Mouse (Mus musculus): ENCODE results near the gene Cst7. TPM values are rescaled to one million over a fixed set of nuclear protein-coding genes. Genes with fewer than 3 reads are reported as not detected.
"Not testable (repeated sequence)": the region's sequence is repeated elsewhere in the genome, so short reads cannot be mapped to it uniquely, and the experiment has no call there.

Gene Cst7
- not detected in 2 replicates for total RNA-seq (2012; rRNA removed)

GRCm38 (mm10) chr2:150569847-150570590, at the start of gene Cst7:
Cst7 (plus strand) TSS chr2:150570415.
- no peaks in the 10 kb centered on the region for H3K4me1 ChIP-seq (ENCODE audit: control insufficient read depth in 2 of 2, insufficient read depth in 2 of 2, low read length in 2 of 2, poor library complexity in 1 of 2)
- H3K36me3 ChIP-seq (ENCODE audit: control insufficient read depth, insufficient read depth, low read length, poor library complexity, severe bottlenecking), result no peaks in the 10 kb centered on the region
- no peak within 1 kb of the TSS for H3K9ac ChIP-seq (ENCODE audit: insufficient read depth, low read depth, low read length, poor library complexity, severe bottlenecking)
- DNase-seq (ENCODE audit: low read depth, low spot score), result no peak
- no peak within 1 kb of the TSS for H3K27ac ChIP-seq (ENCODE audit: insufficient read depth, low read depth, low read length, poor library complexity, severe bottlenecking)
- TF ChIP-seq ZNF384 (IDR thresholded peaks at IDR 0.05; ENCODE audit: low read depth, low read length) (no peak), ZC3H11A (IDR thresholded peaks at IDR 0.05; ENCODE audit: borderline replicate concordance, low read depth, low read length) (no peak), HCFC1 (IDR thresholded peaks at IDR 0.05; ENCODE audit: borderline replicate concordance, insufficient read depth, low read length) (no peak), CHD2 (IDR thresholded peaks at IDR 0.05; ENCODE audit: low read depth, low read length) (no peak), MAFK (IDR thresholded peaks at IDR 0.05; ENCODE audit: insufficient read depth, low read depth, low read length) (no peak)
- H3K9me3 ChIP-seq (ENCODE audit: control insufficient read depth, insufficient read depth, low read depth, low read length), result no peaks in the 10 kb centered on the region
- in situ Hi-C loops (cut with MboI; ENCODE audit: low sequenced_read_pairs in 2 of 2, unreplicated experiment in 2 of 2), result no loop called here
- no peak within 1 kb of the TSS for H3K4me3 ChIP-seq (ENCODE audit: insufficient read depth in 1 of 2, low read depth in 1 of 2, low read length in 2 of 2, poor library complexity in 1 of 2, severe bottlenecking in 1 of 2)

GRCm38 (mm10) chr2:150525703-150526207, 44.5 kb upstream of the Cst7 start:
- H3K36me3 ChIP-seq (ENCODE audit: control insufficient read depth, insufficient read depth, low read length, poor library complexity, severe bottlenecking), result no peaks in the 10 kb centered on the region
- no peak for DNase-seq (ENCODE audit: low read depth, low spot score)
- in situ Hi-C loops (cut with MboI; ENCODE audit: low sequenced_read_pairs in 2 of 2, unreplicated experiment in 2 of 2), result no loop called here
- TF ChIP-seq CHD2 (IDR thresholded peaks at IDR 0.05; ENCODE audit: low read depth, low read length), result no peak
- TF ChIP-seq MAFK (IDR thresholded peaks at IDR 0.05; ENCODE audit: insufficient read depth, low read depth, low read length), result no peak
- TF ChIP-seq ZC3H11A (IDR thresholded peaks at IDR 0.05; ENCODE audit: borderline replicate concordance, low read depth, low read length), result no peak
- TF ChIP-seq HCFC1 (IDR thresholded peaks at IDR 0.05; ENCODE audit: borderline replicate concordance, insufficient read depth, low read length), result no peak
- TF ChIP-seq ZNF384 (IDR thresholded peaks at IDR 0.05; ENCODE audit: low read depth, low read length), result no peak
- H3K27ac ChIP-seq (ENCODE audit: insufficient read depth, low read depth, low read length, poor library complexity, severe bottlenecking), result no peak overlapping the region
- H3K4me1 ChIP-seq (ENCODE audit: control insufficient read depth in 2 of 2, insufficient read depth in 2 of 2, low read length in 2 of 2, poor library complexity in 1 of 2), result no peaks in the 10 kb centered on the region
- peak overlapping the region; percentile 70 for H3K9ac ChIP-seq (ENCODE audit: insufficient read depth, low read depth, low read length, poor library complexity, severe bottlenecking)
- H3K4me3 ChIP-seq (ENCODE audit: insufficient read depth in 1 of 2, low read depth in 1 of 2, low read length in 2 of 2, poor library complexity in 1 of 2, severe bottlenecking in 1 of 2), result peak overlapping the region; percentile 58 to 66
- no peaks in the 10 kb centered on the region for H3K9me3 ChIP-seq (ENCODE audit: control insufficient read depth, insufficient read depth, low read depth, low read length)

- H3K9ac ChIP-seq (ENCODE audit: insufficient read depth, low read depth, low read length, poor library complexity, severe bottlenecking); H3K4me1 ChIP-seq (ENCODE audit: control insufficient read depth in 2 of 2, insufficient read depth in 2 of 2, low read length in 2 of 2, poor library complexity in 1 of 2); in situ Hi-C loops (cut with MboI; ENCODE audit: low sequenced_read_pairs in 2 of 2, unreplicated experiment in 2 of 2); H3K9me3 ChIP-seq (ENCODE audit: control insufficient read depth, insufficient read depth, low read depth, low read length); H3K27ac ChIP-seq (ENCODE audit: insufficient read depth, low read depth, low read length, poor library complexity, severe bottlenecking); H3K36me3 ChIP-seq (ENCODE audit: control insufficient read depth, insufficient read depth, low read length, poor library complexity, severe bottlenecking); DNase-seq (ENCODE audit: low read depth, low spot score); H3K4me3 ChIP-seq (ENCODE audit: insufficient read depth in 1 of 2, low read depth in 1 of 2, low read length in 2 of 2, poor library complexity in 1 of 2, severe bottlenecking in 1 of 2): not testable (repeated sequence)
These were observed 20.6 kb upstream of the Cst7 start for GRCm38 (mm10) chr2:150549576-150549975.

GRCm38 (mm10) chr2:150558568-150558967, 11.6 kb upstream of the Cst7 start:
- in situ Hi-C loops (cut with MboI; ENCODE audit: low sequenced_read_pairs in 2 of 2, unreplicated experiment in 2 of 2), result no loop called here

GRCm38 (mm10) chr2:150567051-150567450, 3.2 kb upstream of the Cst7 start:
- TF ChIP-seq ZC3H11A (IDR thresholded peaks at IDR 0.05; ENCODE audit: borderline replicate concordance, low read depth, low read length) (no peak), CHD2 (IDR thresholded peaks at IDR 0.05; ENCODE audit: low read depth, low read length) (no peak), HCFC1 (IDR thresholded peaks at IDR 0.05; ENCODE audit: borderline replicate concordance, insufficient read depth, low read length) (no peak), ZNF384 (IDR thresholded peaks at IDR 0.05; ENCODE audit: low read depth, low read length) (no peak), MAFK (IDR thresholded peaks at IDR 0.05; ENCODE audit: insufficient read depth, low read depth, low read length) (no peak)
- H3K9me3 ChIP-seq (ENCODE audit: control insufficient read depth, insufficient read depth, low read depth, low read length), result no peaks in the 10 kb centered on the region
- in situ Hi-C loops (cut with MboI; ENCODE audit: low sequenced_read_pairs in 2 of 2, unreplicated experiment in 2 of 2), result no loop called here
- no peaks in the 10 kb centered on the region for H3K36me3 ChIP-seq (ENCODE audit: control insufficient read depth, insufficient read depth, low read length, poor library complexity, severe bottlenecking)
- no peak overlapping the region for H3K4me3 ChIP-seq (ENCODE audit: insufficient read depth in 1 of 2, low read depth in 1 of 2, low read length in 2 of 2, poor library complexity in 1 of 2, severe bottlenecking in 1 of 2)
- H3K4me1 ChIP-seq (ENCODE audit: control insufficient read depth in 2 of 2, insufficient read depth in 2 of 2, low read length in 2 of 2, poor library complexity in 1 of 2), result no peaks in the 10 kb centered on the region
- H3K27ac ChIP-seq (ENCODE audit: insufficient read depth, low read depth, low read length, poor library complexity, severe bottlenecking), result no peak overlapping the region
- DNase-seq (ENCODE audit: low read depth, low spot score), result no peak
- H3K9ac ChIP-seq (ENCODE audit: insufficient read depth, low read depth, low read length, poor library complexity, severe bottlenecking), result no peak overlapping the region

More at GRCm38 (mm10) chr2:150558568-150558967, 11.6 kb upstream of the Cst7 start:
- Histone ChIP-seq H3K36me3 (ENCODE audit: control insufficient read depth, insufficient read depth, low read length, poor library complexity, severe bottlenecking) (no peaks in the 10 kb centered on the region), H3K4me3 (ENCODE audit: insufficient read depth in 1 of 2, low read depth in 1 of 2, low read length in 2 of 2, poor library complexity in 1 of 2, severe bottlenecking in 1 of 2) (no peak overlapping the region), H3K9ac (ENCODE audit: insufficient read depth, low read depth, low read length, poor library complexity, severe bottlenecking) (no peak overlapping the region), H3K9me3 (ENCODE audit: control insufficient read depth, insufficient read depth, low read depth, low read length) (no peaks in the 10 kb centered on the region), H3K27ac (ENCODE audit: insufficient read depth, low read depth, low read length, poor library complexity, severe bottlenecking) (no peak overlapping the region), H3K4me1 (ENCODE audit: control insufficient read depth in 2 of 2, insufficient read depth in 2 of 2, low read length in 2 of 2, poor library complexity in 1 of 2) (no peaks in the 10 kb centered on the region)
- TF ChIP-seq MAFK (IDR thresholded peaks at IDR 0.05; ENCODE audit: insufficient read depth, low read depth, low read length) (no peak), ZC3H11A (IDR thresholded peaks at IDR 0.05; ENCODE audit: borderline replicate concordance, low read depth, low read length) (peak; percentile 41; the same call in 1 of the 2 replicates)
- peak; percentile 27 for DNase-seq (ENCODE audit: low read depth, low spot score)

Data from ES-E14 (cell line).